Mouse (Mus musculus): ENCODE data around the gene Radil. TPM values are rescaled to one million over a fixed set of nuclear protein-coding genes. Genes with fewer than 3 reads are reported as not detected.

Radil gene
- total RNA-seq (2023), result not detected

GRCm38 (mm10) chr5:142550706-142551652 is at the start of gene Radil:
Radil (minus strand) TSS chr5:142551098.

GRCm38 (mm10) chr5:142529915-142530314 is 21.0 kb downstream of the Radil start, which contains the start of gene Papolb:
Papolb (minus strand) TSS chr5:142530076.

GRCm38 (mm10) chr5:142463461-142464454 is 87.1 kb downstream of the Radil start, which contains the start of gene Ap5z1:
Ap5z1 (plus strand) TSS chr5:142463944.

Other genes starting within 250 kb of the Radil start
- gene Foxk1, start 149.6 kb downstream of the Radil start, total RNA-seq (2023), result 10 to 100 TPM; 34.4 to 42.2 TPM
- 10 to 100 TPM; 27.3 to 32.1 TPM for gene Ap5z1, start 87.2 kb downstream of the Radil start, total RNA-seq (2023)
- not detected for gene Papolb, start 21.0 kb downstream of the Radil start, total RNA-seq (2023)
- gene Mmd2, start 57.7 kb upstream of the Radil start, total RNA-seq (2023), result not detected
- gene Wipi2, start 76.6 kb upstream of the Radil start, total RNA-seq (2023), result 10 to 100 TPM; 38.0 to 41.9 TPM
- gene Slc29a4, start 141.4 kb upstream of the Radil start, total RNA-seq (2023), result under 1 TPM; 0.24 to 0.38 TPM